Mouse (Mus musculus): ENCODE measurements around the gene Sppl3. TPM values are rescaled to one million over a fixed set of nuclear protein-coding genes. Genes with fewer than 3 reads are reported as not detected.

Sppl3 gene
- polyA plus RNA-seq, 1 experiment from 2014 or later: 21.0 TPM

DNA sequence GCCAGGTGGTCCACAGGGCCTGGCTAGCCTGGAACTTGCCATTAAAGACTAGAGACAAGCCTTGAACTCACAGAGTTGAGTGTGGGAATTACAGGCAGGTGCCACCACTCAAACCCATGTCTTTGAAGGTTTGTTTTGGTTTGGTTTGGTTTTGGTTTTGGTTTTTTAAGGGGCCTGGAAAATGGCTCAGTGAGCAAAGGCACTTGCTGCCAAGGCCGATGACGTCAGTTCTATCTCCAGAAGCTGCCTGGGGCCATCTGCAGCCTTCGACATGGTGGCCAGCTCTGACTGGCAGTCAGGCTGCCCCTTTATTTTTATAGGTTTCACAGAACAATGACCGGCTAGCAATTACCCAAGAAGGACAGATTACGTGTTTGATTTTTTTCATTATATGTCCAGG lies 110.0 kb downstream of the Sppl3 start:
- no peaks in the 10 kb centered on the region for H3K27me3 ChIP-seq (ENCODE audit: control insufficient read depth, insufficient read depth, low read length)
- H3K9ac ChIP-seq (ENCODE audit: low read depth, low read length): no peak overlapping the region
- WGBS: 78% methylated on average over 5 of the region's 5 CpGs
- H3K4me1 ChIP-seq (replicated peaks; ENCODE audit: control insufficient read depth, insufficient read depth, low read length): no peaks in the 10 kb centered on the region
- H3K4me2 ChIP-seq (replicated peaks; ENCODE audit: low read depth, low read length): no peak overlapping the region
- no peaks in the 10 kb centered on the region; the same call in 1 of the 2 replicates for H3K36me3 ChIP-seq (ENCODE audit: control insufficient read depth, insufficient read depth, low read length)
- ATAC-seq (ENCODE audit: low FRiP score) (no peak), DNase-seq (ENCODE audit: low spot score) (no peak)
- no peaks in the 10 kb centered on the region for H3K9me3 ChIP-seq (ENCODE audit: control insufficient read depth, low read length)
- H3K4me3 ChIP-seq (ENCODE audit: low read depth, low read length): no peak overlapping the region
- no peak overlapping the region for H3K27ac ChIP-seq (ENCODE audit: low read depth, low read length)

DNA sequence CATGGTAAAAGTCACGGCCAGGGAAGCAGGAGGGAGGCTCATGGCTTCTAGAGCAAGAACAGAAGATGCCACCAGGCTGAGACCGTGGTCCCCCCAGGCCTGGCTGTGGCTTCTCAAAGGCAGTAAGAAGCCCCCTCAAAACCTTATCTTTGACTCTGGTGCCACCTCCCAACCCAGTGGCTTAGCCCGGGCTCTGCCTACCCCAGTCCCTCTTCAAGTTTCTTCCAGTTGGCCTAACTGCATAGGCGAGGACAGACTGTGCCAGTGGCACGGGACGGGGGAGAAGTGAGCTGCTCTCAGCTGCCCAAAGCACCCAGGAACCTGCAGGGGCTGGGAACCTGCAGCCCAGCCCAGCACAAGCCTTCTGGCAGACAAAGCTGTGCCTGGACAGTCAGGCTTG lies 113.8 kb downstream of the Sppl3 start:
- Histone ChIP-seq H3K4me2 (replicated peaks; ENCODE audit: low read depth, low read length) (no peak overlapping the region), H3K27ac (ENCODE audit: low read depth, low read length) (no peak overlapping the region), H3K9me3 (ENCODE audit: control insufficient read depth, low read length) (no peaks in the 10 kb centered on the region), H3K36me3 (ENCODE audit: control insufficient read depth, insufficient read depth, low read length) (no peaks in the 10 kb centered on the region; the same call in 1 of the 2 replicates), H3K4me1 (replicated peaks; ENCODE audit: control insufficient read depth, insufficient read depth, low read length) (no peaks in the 10 kb centered on the region), H3K27me3 (ENCODE audit: control insufficient read depth, insufficient read depth, low read length) (no peaks in the 10 kb centered on the region), H3K9ac (ENCODE audit: low read depth, low read length) (no peak overlapping the region), H3K4me3 (ENCODE audit: low read depth, low read length) (no peak overlapping the region)
- ATAC-seq (ENCODE audit: low FRiP score) (no peak), DNase-seq (ENCODE audit: low spot score) (no peak)
- WGBS: 93% methylated on average over 6 of the region's 6 CpGs

DNA sequence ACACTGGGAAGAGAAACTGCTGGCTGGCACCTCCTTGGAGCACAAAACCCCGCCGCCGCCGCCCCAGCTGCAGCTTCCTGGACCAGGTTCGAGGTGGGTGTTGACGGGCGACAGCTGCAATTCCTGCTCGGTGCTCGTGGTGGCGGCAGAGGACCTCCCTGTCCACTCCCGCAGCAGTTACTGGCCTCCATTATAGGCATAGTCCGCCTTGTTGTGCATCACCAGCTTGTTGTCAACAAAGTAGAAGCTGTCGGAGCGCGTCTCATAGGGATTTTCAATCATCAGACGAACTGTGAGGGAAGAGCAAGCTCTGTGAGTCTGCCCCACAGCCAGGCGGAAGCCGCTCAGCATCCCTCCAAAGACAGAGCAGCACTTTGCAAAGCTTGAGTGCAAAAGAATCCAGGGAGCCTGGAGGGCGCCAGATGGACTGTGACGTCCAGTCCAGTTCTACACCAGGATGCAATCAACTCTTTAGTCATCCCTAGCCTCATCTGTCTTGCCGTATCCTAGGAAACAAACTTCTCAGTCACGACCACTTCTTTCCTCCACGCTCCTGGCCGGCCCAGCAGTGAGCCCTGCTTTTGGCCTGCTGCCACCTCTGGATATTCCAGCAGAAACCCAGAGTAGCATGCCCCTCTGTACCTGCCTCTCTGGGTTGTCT lies 114.4 kb downstream of the Sppl3 start:
- WGBS: 30% methylated on average over 24 of the region's 24 CpGs
- peak; percentile 49; the same call in 1 of the 2 replicates for ATAC-seq (ENCODE audit: low FRiP score)
- Histone ChIP-seq H3K36me3 (ENCODE audit: control insufficient read depth, insufficient read depth, low read length) (no peaks in the 10 kb centered on the region; the same call in 1 of the 2 replicates), H3K27ac (ENCODE audit: low read depth, low read length) (peak overlapping the region; percentile 49; the same call in 1 of the 2 replicates), H3K27me3 (ENCODE audit: control insufficient read depth, insufficient read depth, low read length) (no peaks in the 10 kb centered on the region), H3K4me2 (replicated peaks; ENCODE audit: low read depth, low read length) (no peak overlapping the region), H3K4me1 (replicated peaks; ENCODE audit: control insufficient read depth, insufficient read depth, low read length) (no peaks in the 10 kb centered on the region), H3K9ac (ENCODE audit: low read depth, low read length) (no peak overlapping the region), H3K9me3 (ENCODE audit: control insufficient read depth, low read length) (no peaks in the 10 kb centered on the region), H3K4me3 (ENCODE audit: low read depth, low read length) (no peak overlapping the region)
- DNase-seq (ENCODE audit: low spot score): peak; percentile 86

DNA sequence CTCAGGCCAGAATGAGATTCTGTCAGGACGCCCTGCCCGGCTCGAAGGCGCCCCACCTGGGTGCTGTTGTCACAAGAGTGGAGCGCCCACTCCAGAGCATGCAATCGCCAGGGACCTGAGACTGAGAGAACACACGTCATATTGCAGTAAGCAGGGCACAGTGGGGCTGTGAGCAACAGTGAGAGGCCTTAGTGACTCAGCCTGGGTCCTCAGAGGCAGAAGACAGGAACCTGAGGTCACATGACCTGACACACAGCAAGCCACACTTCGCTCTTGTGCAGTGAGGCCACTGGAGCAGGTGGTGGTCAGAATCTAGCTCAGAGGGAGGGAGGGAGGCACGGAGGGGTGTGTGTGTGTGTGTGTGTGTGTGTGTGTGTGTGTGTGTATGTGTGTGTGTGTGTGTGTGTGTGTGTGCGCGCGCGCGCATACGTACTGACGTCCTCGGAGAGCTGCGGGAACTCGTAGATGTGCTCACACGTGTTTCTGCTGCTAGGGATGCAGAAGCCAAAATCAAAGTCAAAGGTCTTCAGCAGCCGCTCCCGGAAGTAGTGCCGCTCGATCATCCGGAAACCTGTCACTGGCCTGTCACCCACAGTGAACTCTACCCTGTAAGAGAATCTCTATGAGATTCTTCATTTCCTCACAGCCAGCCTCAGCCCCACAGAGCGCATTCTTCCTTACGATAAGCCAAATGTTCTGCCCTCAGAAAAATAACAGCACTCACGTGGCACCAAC lies 115.8 kb downstream of the Sppl3 start:
- H3K4me3 ChIP-seq (ENCODE audit: low read depth, low read length): no peak overlapping the region
- H3K4me2 ChIP-seq (replicated peaks; ENCODE audit: low read depth, low read length): no peak overlapping the region
- H3K27me3 ChIP-seq (ENCODE audit: control insufficient read depth, insufficient read depth, low read length): no peaks in the 10 kb centered on the region
- H3K9me3 ChIP-seq (ENCODE audit: control insufficient read depth, low read length): no peaks in the 10 kb centered on the region
- WGBS: 93% methylated on average over 28 of the region's 28 CpGs
- H3K36me3 ChIP-seq (ENCODE audit: control insufficient read depth, insufficient read depth, low read length): no peaks in the 10 kb centered on the region; the same call in 1 of the 2 replicates
- no peak overlapping the region for H3K27ac ChIP-seq (ENCODE audit: low read depth, low read length)
- H3K4me1 ChIP-seq (replicated peaks; ENCODE audit: control insufficient read depth, insufficient read depth, low read length): no peaks in the 10 kb centered on the region
- no peak overlapping the region for H3K9ac ChIP-seq (ENCODE audit: low read depth, low read length)
- no peak for ATAC-seq (ENCODE audit: low FRiP score)
- no peak for DNase-seq (ENCODE audit: low spot score)

DNA sequence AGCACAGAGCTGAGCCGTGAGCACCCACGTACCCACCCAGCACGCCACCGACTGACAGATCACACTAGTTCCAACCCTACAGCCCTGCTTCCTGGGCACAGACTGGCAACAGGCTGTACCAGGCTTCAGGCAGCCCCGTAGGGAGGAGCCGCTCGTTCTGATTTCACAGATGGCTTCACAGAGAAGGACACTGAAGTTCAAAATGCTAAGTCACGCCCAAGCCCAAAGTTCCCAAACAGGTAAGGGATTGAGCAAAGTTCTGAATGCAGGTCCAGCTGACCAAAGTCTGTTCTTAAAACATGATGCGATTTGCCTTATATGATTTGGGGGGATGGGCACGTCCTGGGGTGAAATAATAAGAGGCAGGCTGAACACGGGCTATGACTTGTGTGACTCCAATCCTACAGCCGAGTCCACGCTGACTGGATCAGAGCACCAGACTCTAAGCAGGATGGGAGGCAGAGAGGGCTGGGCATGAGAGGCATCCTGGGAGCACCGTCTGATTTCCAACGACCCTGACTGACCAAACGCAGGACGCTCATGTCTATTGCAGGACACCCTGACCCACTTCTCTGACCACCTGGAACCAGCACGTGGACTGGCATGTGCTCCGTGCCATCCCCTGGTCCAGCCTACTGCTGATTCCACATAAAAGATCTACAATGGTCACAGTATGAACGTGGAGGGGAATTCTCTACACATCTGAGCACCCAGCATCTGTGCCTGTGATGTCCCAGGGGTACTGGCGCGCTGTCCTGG lies 116.7 kb downstream of the Sppl3 start:
- ATAC-seq (ENCODE audit: low FRiP score): no peak
- no peaks in the 10 kb centered on the region; the same call in 1 of the 2 replicates for H3K36me3 ChIP-seq (ENCODE audit: control insufficient read depth, insufficient read depth, low read length)

DNA sequence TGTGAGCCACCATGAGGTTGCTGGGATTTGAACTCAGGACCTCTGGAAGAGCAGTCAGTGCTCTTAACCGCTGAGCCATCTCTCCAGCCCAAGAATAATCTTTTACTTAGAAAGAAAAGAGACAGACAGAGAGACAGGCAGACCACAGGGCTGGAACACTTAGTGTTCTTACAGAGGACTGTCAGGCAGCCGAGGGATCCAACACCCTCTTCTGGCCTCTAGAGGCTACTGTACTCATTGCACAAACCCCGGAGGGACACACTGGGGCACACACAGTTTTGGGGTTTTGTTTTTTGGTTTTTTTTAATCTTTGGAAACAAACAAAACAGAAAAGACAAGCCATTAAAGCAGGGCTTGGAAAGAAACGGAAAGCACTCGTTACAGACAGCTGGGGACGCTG lies 118.4 kb downstream of the Sppl3 start:
- DNase-seq (ENCODE audit: low spot score): no peak
- Histone ChIP-seq H3K9me3 (ENCODE audit: control insufficient read depth, low read length) (no peaks in the 10 kb centered on the region), H3K27ac (ENCODE audit: low read depth, low read length) (no peak overlapping the region), H3K27me3 (ENCODE audit: control insufficient read depth, insufficient read depth, low read length) (no peaks in the 10 kb centered on the region), H3K4me1 (replicated peaks; ENCODE audit: control insufficient read depth, insufficient read depth, low read length) (no peaks in the 10 kb centered on the region), H3K4me2 (replicated peaks; ENCODE audit: low read depth, low read length) (no peak overlapping the region), H3K9ac (ENCODE audit: low read depth, low read length) (no peak overlapping the region), H3K4me3 (ENCODE audit: low read depth, low read length) (no peak overlapping the region), H3K36me3 (ENCODE audit: control insufficient read depth, insufficient read depth, low read length) (no peaks in the 10 kb centered on the region; the same call in 1 of the 2 replicates)
- WGBS: 86% methylated on average over 6 of the region's 6 CpGs
- no peak for ATAC-seq (ENCODE audit: low FRiP score)

More for the DNA sequence above, 116.7 kb downstream of the Sppl3 start:
- DNase-seq (ENCODE audit: low spot score): no peak
- 90% methylated on average over 22 of the region's 22 CpGs for WGBS
- H3K4me1 ChIP-seq (replicated peaks; ENCODE audit: control insufficient read depth, insufficient read depth, low read length): no peaks in the 10 kb centered on the region
- H3K27ac ChIP-seq (ENCODE audit: low read depth, low read length): no peak overlapping the region
- H3K4me3 ChIP-seq (ENCODE audit: low read depth, low read length): no peak overlapping the region
- H3K9ac ChIP-seq (ENCODE audit: low read depth, low read length): no peak overlapping the region
- no peak overlapping the region for H3K4me2 ChIP-seq (replicated peaks; ENCODE audit: low read depth, low read length)
- H3K9me3 ChIP-seq (ENCODE audit: control insufficient read depth, low read length): no peaks in the 10 kb centered on the region
- H3K27me3 ChIP-seq (ENCODE audit: control insufficient read depth, insufficient read depth, low read length): no peaks in the 10 kb centered on the region

DNA sequence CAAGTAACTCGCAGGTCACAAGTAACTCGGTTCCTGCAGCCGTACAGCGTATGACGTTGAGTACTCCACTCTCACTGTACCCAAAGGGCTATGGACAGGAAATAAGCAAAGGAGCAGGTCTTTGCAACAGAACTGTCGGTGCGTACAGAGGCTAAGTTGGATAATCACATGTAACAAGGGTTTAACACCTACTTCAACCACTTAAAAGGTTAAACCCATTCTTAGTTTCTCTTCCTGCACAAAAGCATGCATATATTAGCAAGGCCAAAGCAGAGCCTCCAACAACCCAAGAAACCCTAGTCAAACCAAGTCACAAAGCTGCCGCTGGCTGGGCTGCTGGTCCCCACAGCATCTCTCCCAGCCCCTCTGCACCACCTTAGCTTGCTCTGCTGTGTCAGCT lies 121.5 kb downstream of the Sppl3 start:
- Histone ChIP-seq H3K9me3 (ENCODE audit: control insufficient read depth, low read length) (no peaks in the 10 kb centered on the region), H3K4me2 (replicated peaks; ENCODE audit: low read depth, low read length) (no peak overlapping the region), H3K36me3 (ENCODE audit: control insufficient read depth, insufficient read depth, low read length) (no peaks in the 10 kb centered on the region), H3K9ac (ENCODE audit: low read depth, low read length) (no peak overlapping the region), H3K4me3 (ENCODE audit: low read depth, low read length) (no peak overlapping the region), H3K27ac (ENCODE audit: low read depth, low read length) (no peak overlapping the region), H3K27me3 (ENCODE audit: control insufficient read depth, insufficient read depth, low read length) (no peaks in the 10 kb centered on the region), H3K4me1 (replicated peaks; ENCODE audit: control insufficient read depth, insufficient read depth, low read length) (no peaks in the 10 kb centered on the region)
- DNase-seq (ENCODE audit: low spot score): no peak
- WGBS: 94% methylated on average over 8 of the region's 8 CpGs
- no peak for ATAC-seq (ENCODE audit: low FRiP score)

DNA sequence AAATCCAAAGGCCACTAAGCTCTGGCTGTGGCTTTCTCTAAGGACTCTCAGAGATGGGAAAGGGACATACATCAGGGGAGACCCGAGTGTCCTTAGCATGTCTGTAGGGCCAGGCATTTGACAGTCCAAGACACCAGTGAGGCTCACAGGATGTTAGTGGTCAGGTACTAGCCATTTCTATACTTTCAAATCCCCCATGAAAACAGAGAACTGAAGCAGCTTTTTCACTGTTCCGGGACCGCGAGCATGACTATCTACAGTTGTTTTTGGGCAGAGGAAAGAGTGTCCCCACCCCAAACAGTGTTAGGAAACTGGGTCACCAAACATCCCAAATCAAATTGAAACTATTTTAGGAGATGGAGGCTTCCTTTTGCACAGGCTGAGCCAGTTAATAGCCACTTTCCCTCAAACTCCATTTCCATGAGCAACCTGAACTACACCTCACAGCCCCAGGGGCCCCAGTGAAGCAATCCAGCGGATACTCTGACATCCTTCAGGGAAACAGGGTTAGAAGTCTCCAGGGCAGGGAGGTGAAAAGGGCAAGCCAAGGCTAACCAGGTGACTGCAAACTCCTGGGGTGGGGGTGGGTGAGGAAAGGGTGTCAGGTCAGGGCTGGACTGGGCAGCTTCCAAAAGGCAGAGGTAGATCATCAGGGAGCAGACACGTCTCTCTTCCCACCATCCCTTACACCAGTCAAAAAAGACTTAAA lies 122.6 kb downstream of the Sppl3 start:
- Histone ChIP-seq H3K9me3 (ENCODE audit: control insufficient read depth, low read length) (no peaks in the 10 kb centered on the region), H3K4me3 (ENCODE audit: low read depth, low read length) (peak overlapping the region; percentile 95), H3K4me2 (replicated peaks; ENCODE audit: low read depth, low read length) (peak overlapping the region; percentile 88), H3K4me1 (replicated peaks; ENCODE audit: control insufficient read depth, insufficient read depth, low read length) (no peaks in the 10 kb centered on the region), H3K27ac (ENCODE audit: low read depth, low read length) (no peak overlapping the region), H3K27me3 (ENCODE audit: control insufficient read depth, insufficient read depth, low read length) (no peaks in the 10 kb centered on the region), H3K36me3 (ENCODE audit: control insufficient read depth, insufficient read depth, low read length) (no peaks in the 10 kb centered on the region), H3K9ac (ENCODE audit: low read depth, low read length) (peak overlapping the region; percentile 85; the same call in 1 of the 2 replicates)
- ATAC-seq (ENCODE audit: low FRiP score) (no peak), DNase-seq (ENCODE audit: low spot score) (no peak)
- 61% methylated on average over 6 of the region's 6 CpGs for WGBS
